Mouse (Mus musculus) right cerebral cortex, postnatal 25 days (tissue): ENCODE measurements around the gene Ddx51.

Source experiments
- DNase-seq: peaks from one replicate; pipeline ENCODE4 v3.0.0; 2022

The Ddx51 gene

GRCm38 (mm10) chr5:110664750-110665269, 11.6 kb downstream of the Ddx51 start:
- no peak for DNase-seq

- no peak for DNase-seq
These were observed 12.4 kb downstream of the Ddx51 start for GRCm38 (mm10) chr5:110665486-110666121.

GRCm38 (mm10) chr5:110682041-110682440, 28.8 kb downstream of the Ddx51 start:
- DNase-seq = no peak

GRCm38 (mm10) chr5:110698617-110699016, 45.4 kb downstream of the Ddx51 start:
- DNase-seq = no peak

GRCm38 (mm10) chr5:110704004-110704403, 50.8 kb downstream of the Ddx51 start:
- no peak for DNase-seq

GRCm38 (mm10) chr5:110709256-110709655, 56.0 kb downstream of the Ddx51 start:
- no peak for DNase-seq
